Mouse (Mus musculus) myocyte (in vitro differentiated cells): ENCODE data around the gene Pabpc6. TPM values are rescaled to one million over a fixed set of nuclear protein-coding genes. Genes with fewer than 3 reads are reported as not detected.

Experiments used
- H3K27me3 ChIP-seq: one replicate; pipeline ENCODE4 v1.6.1; 2011; ENCODE audit not compliant: control insufficient read depth, insufficient read depth, insufficient read length
- H3K36me3 ChIP-seq: one replicate; pipeline ENCODE4 v1.6.1; 2011; ENCODE audit not compliant: control insufficient read depth, insufficient read depth
- H3K4me2 ChIP-seq: one replicate; pipeline ENCODE4 v1.6.1; 2011; ENCODE audit warnings: low read depth, control low read depth
- H3K4me3 ChIP-seq: one replicate; pipeline ENCODE4 v1.5.1; 2011; ENCODE audit warnings: mild to moderate bottlenecking, control low read depth, moderate library complexity
- H3K79me2 ChIP-seq: one replicate; pipeline ENCODE4 v1.6.1; 2011; ENCODE audit not compliant: control insufficient read depth, insufficient read depth
- H3ac ChIP-seq: one replicate; pipeline ENCODE4 v1.6.1; 2011; ENCODE audit not compliant: control insufficient read depth, insufficient read length
- CEBPB ChIP-seq: IDR thresholded peaks from 2 replicates; pipeline ENCODE4 v1.6.1; 2011; ENCODE audit warnings: mild to moderate bottlenecking, moderate library complexity; ENCODE audit not compliant: poor library complexity, insufficient read depth, severe bottlenecking
- E2F4 ChIP-seq: IDR thresholded peaks from one replicate; pipeline ENCODE4 v1.6.1; 2011; ENCODE audit warnings: mild to moderate bottlenecking, control low read depth, moderate library complexity; ENCODE audit not compliant: insufficient read depth
- MAX ChIP-seq: IDR thresholded peaks from one replicate; pipeline ENCODE4 v1.6.1; 2011; ENCODE audit warnings: low read depth, mild to moderate bottlenecking, control low read depth
- MYOD1 ChIP-seq, 3 experiments: IDR thresholded peaks; one replicate each; pipeline ENCODE4 v1.6.1; 2011; ENCODE audit warnings: control low read depth in 2 of 3, low read depth in 2 of 3, mild to moderate bottlenecking in 2 of 3, moderate library complexity in 1 of 3; ENCODE audit not compliant: insufficient read length in 2 of 3, control insufficient read depth in 1 of 3
- MYOG ChIP-seq, 3 experiments: IDR thresholded peaks; one replicate each; pipeline ENCODE4 v1.6.1; 2011; ENCODE audit warnings: control low read depth in 2 of 3, low read depth in 2 of 3, mild to moderate bottlenecking in 2 of 3; ENCODE audit not compliant: insufficient read length in 2 of 3, control insufficient read depth in 1 of 3, insufficient read depth in 1 of 3
- POLR2A ChIP-seq: IDR thresholded peaks from one replicate; pipeline ENCODE4 v1.6.1; 2011; ENCODE audit warnings: low read depth, mild to moderate bottlenecking, control low read depth, moderate library complexity; ENCODE audit not compliant: insufficient read length
- POLR2AphosphoS2 ChIP-seq: IDR thresholded peaks from one replicate; pipeline ENCODE4 v1.6.1; 2011; ENCODE audit warnings: low read depth, control low read depth; ENCODE audit not compliant: insufficient read length
- REST ChIP-seq: IDR thresholded peaks from one replicate; pipeline ENCODE4 v1.6.1; 2011; ENCODE audit warnings: mild to moderate bottlenecking, control low read depth, moderate library complexity; ENCODE audit not compliant: insufficient read depth, insufficient read length
- SRF ChIP-seq: IDR thresholded peaks from one replicate; pipeline ENCODE4 v1.6.1; 2011; ENCODE audit warnings: low read depth; ENCODE audit not compliant: control insufficient read depth, insufficient read length
- TCF12 ChIP-seq: IDR thresholded peaks from one replicate; pipeline ENCODE4 v1.6.1; 2011; ENCODE audit warnings: mild to moderate bottlenecking, control low read depth; ENCODE audit not compliant: poor library complexity, insufficient read depth, severe bottlenecking
- TCF3 ChIP-seq: IDR thresholded peaks from one replicate; pipeline ENCODE4 v1.6.1; 2011; ENCODE audit warnings: low read depth, control low read depth; ENCODE audit not compliant: insufficient read length
- USF1 ChIP-seq: IDR thresholded peaks from one replicate; pipeline ENCODE4 v1.6.1; 2011; ENCODE audit warnings: low read depth, mild to moderate bottlenecking, control low read depth, moderate library complexity
- polyA plus RNA-seq: library from polyadenylated mRNA; unstranded; fragments of >200 nt; fragmentation: generic; extraction: Trizol; gene quantifications from one replicate; pipeline ENCODE4 v1.2.1, GENCODE M21; 2012; ENCODE audit warnings: missing spikeins

The Pabpc6 gene
- polyA plus RNA-seq, 1 experiment = not detected

DNA sequence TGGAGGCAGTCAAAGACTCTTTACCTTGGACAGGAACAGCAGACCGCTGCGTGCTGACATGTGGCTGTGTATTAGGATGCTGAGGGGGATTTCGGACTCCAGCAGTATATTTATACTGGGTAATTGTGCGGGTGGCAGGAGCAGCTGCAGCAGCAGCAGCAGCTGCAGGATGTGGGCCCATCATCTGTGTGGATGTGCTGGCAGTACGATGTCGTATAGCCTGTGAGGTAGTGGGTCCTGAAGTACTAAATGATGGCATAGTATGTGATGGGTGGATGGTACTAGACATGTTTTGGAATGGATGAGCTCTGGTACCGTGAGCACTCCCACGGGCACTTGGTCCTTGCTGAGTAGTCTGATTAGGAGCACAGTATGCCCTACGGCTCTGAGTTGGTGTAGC, 1.6 kb downstream of the Pabpc6 start:
- H3K36me3 ChIP-seq = no peaks in the 10 kb centered on the region
- no peak overlapping the region for H3ac ChIP-seq
- H3K27me3 ChIP-seq = no peaks in the 10 kb centered on the region
- H3K4me2 ChIP-seq = no peak overlapping the region
- TF ChIP-seq MYOD1 (IDR thresholded peaks at IDR 0.05; ENCODE audit: control insufficient read depth in 1 of 3, insufficient read length in 2 of 3, low read depth in 2 of 3) (peak in 2 of 3 experiments; percentile 47 to 63), TCF3 (no peak)
- H3K79me2 ChIP-seq = no peaks in the 10 kb centered on the region
- H3K4me3 ChIP-seq = no peak overlapping the region

GRCm38 (mm10) chr17:9658651-9659050, 10.9 kb downstream of the Pabpc6 start:
- no peaks in the 10 kb centered on the region for H3K36me3 ChIP-seq
- no peaks in the 10 kb centered on the region for H3K27me3 ChIP-seq
- H3K4me3 ChIP-seq = no peak overlapping the region
- H3K4me2 ChIP-seq = no peak overlapping the region
- TF ChIP-seq MYOG (IDR thresholded peaks at IDR 0.05; ENCODE audit: control insufficient read depth in 1 of 3, insufficient read depth in 1 of 3, insufficient read length in 2 of 3, low read depth in 2 of 3) = no peak
- TF ChIP-seq SRF = no peak
- TF ChIP-seq TCF12 = no peak
- TF ChIP-seq E2F4 = no peak
- no peak for TF ChIP-seq CEBPB
- TF ChIP-seq MYOD1 (IDR thresholded peaks at IDR 0.05; ENCODE audit: control insufficient read depth in 1 of 3, insufficient read length in 2 of 3, low read depth in 2 of 3) = no peak
- no peak overlapping the region for H3ac ChIP-seq
- no peaks in the 10 kb centered on the region for H3K79me2 ChIP-seq

DNA sequence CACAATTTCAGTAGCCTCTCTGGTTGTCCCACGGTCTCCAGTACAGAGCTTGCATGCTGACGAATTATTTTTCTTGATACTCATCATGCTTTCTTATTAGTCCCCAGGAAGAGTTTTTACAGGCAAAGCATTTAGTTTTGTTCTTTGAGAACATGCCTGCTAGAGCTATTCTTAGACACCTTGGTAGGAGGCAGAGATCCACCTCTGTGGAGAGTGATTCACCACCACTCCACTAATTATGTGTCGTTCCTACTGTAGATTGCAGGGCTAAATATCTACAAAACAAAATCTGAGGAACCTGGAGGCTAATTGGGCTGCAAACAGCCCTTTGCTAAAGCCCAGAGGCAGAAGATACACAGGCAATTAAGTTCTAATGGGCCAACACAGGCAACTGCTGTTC, 15.4 kb downstream of the Pabpc6 start:
- Histone ChIP-seq H3K4me2 (no peak overlapping the region), H3K36me3 (no peaks in the 10 kb centered on the region), H3ac (no peak overlapping the region), H3K79me2 (no peaks in the 10 kb centered on the region), H3K27me3 (no peaks in the 10 kb centered on the region), H3K4me3 (no peak overlapping the region)
- TF ChIP-seq MYOG (IDR thresholded peaks at IDR 0.05; ENCODE audit: control insufficient read depth in 1 of 3, insufficient read depth in 1 of 3, insufficient read length in 2 of 3, low read depth in 2 of 3) = no peak

DNA sequence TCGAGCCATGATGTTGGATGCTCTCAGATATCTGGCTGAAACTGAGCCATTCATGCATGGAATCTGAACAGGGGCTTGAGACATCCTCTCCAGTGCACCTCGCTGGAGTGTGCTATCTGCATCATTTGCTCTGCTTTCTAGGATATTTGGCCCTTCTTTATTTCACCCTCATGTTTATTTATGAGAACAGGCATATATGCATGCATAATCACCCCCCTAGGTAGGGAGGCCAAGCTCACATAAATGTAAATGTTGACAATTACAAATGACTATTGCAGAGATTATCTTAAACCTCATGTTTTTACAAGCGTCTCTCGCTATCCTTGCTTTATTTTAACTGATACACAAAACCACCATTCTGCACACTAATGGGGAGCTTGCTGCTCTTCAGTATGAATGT, 21.9 kb downstream of the Pabpc6 start:
- no peaks in the 10 kb centered on the region for H3K79me2 ChIP-seq
- H3K27me3 ChIP-seq = no peaks in the 10 kb centered on the region
- H3K36me3 ChIP-seq = no peaks in the 10 kb centered on the region
- H3ac ChIP-seq = no peak overlapping the region
- no peak overlapping the region for H3K4me2 ChIP-seq
- H3K4me3 ChIP-seq = no peak overlapping the region
- no peak for TF ChIP-seq MYOD1 (IDR thresholded peaks at IDR 0.05; ENCODE audit: control insufficient read depth in 1 of 3, insufficient read length in 2 of 3, low read depth in 2 of 3)

GRCm38 (mm10) chr17:9643657-9644180, 25.8 kb downstream of the Pabpc6 start:
- no peaks in the 10 kb centered on the region for H3K27me3 ChIP-seq
- no peak overlapping the region for H3ac ChIP-seq
- TF ChIP-seq USF1 (no peak), REST (no peak), E2F4 (no peak), SRF (no peak), POLR2A (no peak), MYOG (IDR thresholded peaks at IDR 0.05; ENCODE audit: control insufficient read depth in 1 of 3, insufficient read depth in 1 of 3, insufficient read length in 2 of 3, low read depth in 2 of 3) (no peak), TCF12 (no peak), MYOD1 (IDR thresholded peaks at IDR 0.05; ENCODE audit: control insufficient read depth in 1 of 3, insufficient read length in 2 of 3, low read depth in 2 of 3) (no peak), MAX (no peak)
- no peak overlapping the region for H3K4me3 ChIP-seq
- no peaks in the 10 kb centered on the region for H3K79me2 ChIP-seq
- no peaks in the 10 kb centered on the region for H3K36me3 ChIP-seq
- H3K4me2 ChIP-seq = no peak overlapping the region

DNA sequence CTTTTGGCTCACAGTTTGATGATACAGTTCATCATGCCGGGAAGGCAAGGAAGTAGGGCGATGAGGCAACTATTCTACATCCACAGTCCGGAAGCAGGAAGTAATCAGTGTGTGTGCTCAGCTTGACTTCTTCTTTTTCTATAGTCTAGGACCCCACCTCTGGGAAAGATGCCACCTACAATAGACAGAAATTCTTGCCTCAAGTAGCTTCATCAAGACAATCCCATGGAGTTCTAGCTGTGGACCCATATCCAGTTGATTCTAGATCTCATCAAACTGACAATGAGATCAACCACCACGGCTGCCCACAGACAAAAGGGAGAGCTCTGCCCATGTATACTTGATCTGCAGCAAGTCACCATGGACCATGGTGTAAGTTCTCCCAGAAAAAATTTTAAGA, 32.5 kb downstream of the Pabpc6 start:
- TF ChIP-seq POLR2AphosphoS2 = no peak
- no peak for TF ChIP-seq MYOD1 (IDR thresholded peaks at IDR 0.05; ENCODE audit: control insufficient read depth in 1 of 3, insufficient read length in 2 of 3, low read depth in 2 of 3)
- TF ChIP-seq REST = no peak
- TF ChIP-seq SRF = no peak
- TF ChIP-seq TCF12 = no peak
- no peak for TF ChIP-seq CEBPB
- TF ChIP-seq TCF3 = no peak
- TF ChIP-seq USF1 = no peak
- TF ChIP-seq MYOG (IDR thresholded peaks at IDR 0.05; ENCODE audit: control insufficient read depth in 1 of 3, insufficient read depth in 1 of 3, insufficient read length in 2 of 3, low read depth in 2 of 3) = no peak
- no peak for TF ChIP-seq E2F4
- TF ChIP-seq POLR2A = no peak
- no peak for TF ChIP-seq MAX
- no peaks in the 10 kb centered on the region for H3K79me2 ChIP-seq

More for the DNA sequence above, 32.5 kb downstream of the Pabpc6 start:
- Histone ChIP-seq H3K36me3 (no peaks in the 10 kb centered on the region), H3K27me3 (no peaks in the 10 kb centered on the region), H3K4me3 (no peak overlapping the region), H3ac (no peak overlapping the region), H3K4me2 (no peak overlapping the region)
